Comparison of ENCODE assay signal across 20 mouse cellular contexts in the genomic region with DNA sequence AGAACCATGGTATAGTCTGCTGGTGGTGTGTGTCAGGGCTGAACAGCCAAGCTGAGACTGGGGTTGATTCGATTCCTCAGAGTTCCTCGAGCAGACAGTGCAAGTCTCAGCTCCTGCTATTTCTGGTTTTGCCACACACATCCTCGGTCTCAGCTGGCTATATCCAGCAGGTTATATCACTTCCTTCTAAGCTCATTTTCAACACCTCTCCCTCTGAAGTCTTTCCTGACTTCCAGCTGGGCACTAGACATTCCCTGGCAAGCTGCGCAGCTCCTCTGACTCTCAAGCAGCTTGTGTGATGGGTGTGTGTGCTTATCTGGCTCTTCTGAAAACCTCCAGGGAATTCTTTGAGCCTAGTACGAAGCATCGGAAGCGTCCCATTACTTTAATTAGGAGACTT. TPM values are rescaled to one million over a fixed set of nuclear protein-coding genes. Genes with fewer than 3 reads are reported as not detected.
DNase-seq lines count a peak whose midpoint lies in the region; ATAC-seq and TF ChIP-seq lines count a peak whose summit lies in the region.
"Had no signal": no experiment of that assay in that cellular context is flagged by ENCODE, and none has a peak within 500 bp of the region (broad histone marks: within the 10 kb centered on the region; RNA-seq: fewer than 3 reads in every experiment).

No protein-coding gene starts in this region.

- TF ChIP-seq CTCF in left cerebral cortex, adult 2 months (IDR thresholded peaks at IDR 0.05), result no peak

- H3K27me3 ChIP-seq in heart, embryonic 10.5 days (ENCODE audit: insufficient read depth, poor library complexity, severe bottlenecking), result no peaks in the 10 kb centered on the region
- H3K27me3 ChIP-seq: embryonic facial prominence, embryonic 12.5 days; hindbrain, embryonic 15.5 days; limb, embryonic 15.5 days had no signal

- no peak overlapping the region for H3K27ac ChIP-seq in heart, embryonic 10.5 days
- H3K27ac ChIP-seq in left cerebral cortex, adult 2 months, result peak overlapping the region; percentile 32; the same call in 1 of the 2 replicates
- H3K27ac ChIP-seq: embryonic facial prominence, embryonic 12.5 days; heart, adult 2 months; hindbrain, embryonic 15.5 days; limb, embryonic 15.5 days; macrophage had no signal

- H3K36me3 ChIP-seq in heart, embryonic 10.5 days, result no peaks in the 10 kb centered on the region
- H3K36me3 ChIP-seq: embryonic facial prominence, embryonic 12.5 days; limb, embryonic 15.5 days had no signal

- 36% methylated on average over 7 of the region's 7 CpGs for WGBS in heart, embryonic 10.5 days

- H3K4me3 ChIP-seq in heart, embryonic 10.5 days, result no peak overlapping the region
- no peak overlapping the region for H3K4me3 ChIP-seq in left cerebral cortex, adult 2 months
- H3K4me3 ChIP-seq: embryonic facial prominence, embryonic 12.5 days; heart, adult 2 months; hindbrain, embryonic 15.5 days; limb, embryonic 15.5 days had no signal

- intact Hi-C loops in heart, postnatal 25 days (cut with DNase I), result no loop called here
- intact Hi-C loops in left cerebral cortex, adult 2 months (cut with DNase I), result loop anchor here (2.0 kb wide), 1 partner anchor 15 kb away; no protein-coding TSS in a partner anchor

- 0 out of 2 replicates have a peak, but pooled peaks cover 3% of the 10 kb centered on the region for H3K4me1 ChIP-seq in heart, embryonic 10.5 days
- H3K4me1 ChIP-seq: embryonic facial prominence, embryonic 12.5 days; limb, embryonic 15.5 days had no signal

- ATAC-seq in megakaryocyte, adult 5-6 weeks (ENCODE audit: poor library complexity, severe bottlenecking), result no peak
- ATAC-seq: liver, postnatal 0 days; midbrain, embryonic 16.5 days had no signal

- DNase-seq in heart, embryonic 10.5 days (ENCODE audit: low spot score), result peak; percentile 77
- DNase-seq in heart, postnatal 25 days (ENCODE audit: low spot score), result no peak
- DNase-seq in frontal cortex, postnatal 14 days (ENCODE audit: low spot score in 2 of 2), result peak; percentile 18 to 47
- DNase-seq in left cerebral cortex, adult 2 months (ENCODE audit: extremely low spot score in 1 of 2, low spot score in 2 of 2), result no peak
- DNase-seq in right cerebral cortex, postnatal 36 days (ENCODE audit: low spot score in 2 of 2), result peak; percentile 58 to 74
- DNase-seq in thymus, adult 18-20 months, result no peak
- DNase-seq in lung, postnatal 36 days, result no peak
- DNase-seq: B cell, adult 2 months; cerebellum, adult 11-12 months; kidney, adult 18-20 months; kidney, postnatal 25 days; liver, postnatal 0 days had no signal

- H3K9me3 ChIP-seq in heart, embryonic 10.5 days, result no peaks in the 10 kb centered on the region
- H3K9me3 ChIP-seq: embryonic facial prominence, embryonic 12.5 days; hindbrain, embryonic 15.5 days; limb, embryonic 15.5 days had no signal

RNA-seq across cellular contexts. Expression of gene Scg3, which starts 7.6 kb away (rescaled TPM):
- polyA plus RNA-seq in heart, embryonic 10.5 days (2016; fragmentation: Nextera tagmentation; extraction: Ambion mirVana), result 0.12 and 0.57 TPM in 2 replicates
- under 1 TPM; 0.22 to 0.34 TPM for total RNA-seq in heart, postnatal 25 days (2021)
- total RNA-seq in left cerebral cortex, adult 2 months (2021), result 100 to 1,000 TPM; 268 to 282 TPM
- not detected in 2 replicates for total RNA-seq in megakaryocyte, adult 5-6 weeks (2015)
- total RNA-seq in megakaryocyte, adult 5-6 weeks (2017), result not detected in 2 replicates
- total RNA-seq: common myeloid progenitor, adult 5-6 weeks had no signal
- polyA plus RNA-seq: liver, postnatal 0 days; macrophage had no signal

RNA-seq across cellular contexts. Expression of gene Lysmd2, which starts 50.7 kb away (rescaled TPM):
- 14.3 and 14.9 TPM in 2 replicates for polyA plus RNA-seq in heart, embryonic 10.5 days (2016; fragmentation: Nextera tagmentation; extraction: Ambion mirVana)
- total RNA-seq in heart, postnatal 25 days (2021), result 1 to 10 TPM; 7.3 to 8.4 TPM
- 10 to 100 TPM; 61.4 to 69.1 TPM for total RNA-seq in left cerebral cortex, adult 2 months (2021)
- 0.59 TPM in 1 of 2 replicates, not detected in the other for total RNA-seq in megakaryocyte, adult 5-6 weeks (2015)
- 0.11 TPM in 1 of 2 replicates, not detected in the other for total RNA-seq in megakaryocyte, adult 5-6 weeks (2017)
- polyA plus RNA-seq: macrophage had no signal

Comparison
In these comparisons a context has a peak if more than half of its experiments do, and no peak if none do; other contexts are left out.
1. DNase-seq: peak in heart, embryonic 10.5 days (single experiment), frontal cortex, postnatal 14 days (2 of 2) and right cerebral cortex, postnatal 36 days (2 of 2); none in heart, postnatal 25 days (single experiment), left cerebral cortex, adult 2 months (0 of 2), thymus, adult 18-20 months (0 of 2) and lung, postnatal 36 days (single experiment).
2. RNA of gene Scg3, which starts 7.6 kb away (total RNA-seq): 268 to 282 TPM in left cerebral cortex, adult 2 months; 0.22 to 0.34 TPM in heart, postnatal 25 days and not detected in megakaryocyte, adult 5-6 weeks; every median in the first group is over 100 times any median in the second.
3. RNA of gene Lysmd2, which starts 50.7 kb away (total RNA-seq): 61.4 to 69.1 TPM in left cerebral cortex, adult 2 months and 7.3 to 8.4 TPM in heart, postnatal 25 days; 0.11 to 0.59 TPM in megakaryocyte, adult 5-6 weeks; every median in the first group is over 4 times any median in the second.